12 mouse cellular contexts compared by ENCODE assay signal in genomic region chr4:138729018-138729703, GRCm38 (mm10). TPM values are rescaled to one million over a fixed set of nuclear protein-coding genes. Genes with fewer than 3 reads are reported as not detected.
DNase-seq lines count a peak whose midpoint lies in the region; ATAC-seq lines count a peak whose summit lies in the region.
"Had no signal": no experiment of that assay in that cellular context is flagged by ENCODE, and none has a peak within 500 bp of the region (broad histone marks: within the 10 kb centered on the region; RNA-seq: fewer than 3 reads in every experiment).

No protein-coding gene starts in this region.

- ATAC-seq in megakaryocyte progenitor cell, adult 5-6 weeks (replicated peaks; ENCODE audit: poor library complexity), result no peak
- ATAC-seq in erythroid progenitor cell, adult 5-6 weeks (replicated peaks; ENCODE audit: low FRiP score, poor library complexity, severe bottlenecking), result no peak

- intact Hi-C loops in heart, postnatal 36 days (cut with DNase I), result no loop called here

- DNase-seq in heart, adult 11 months, result peak; percentile 96
- no peak for DNase-seq in heart, postnatal 36 days
- DNase-seq in adipocyte (ENCODE audit: low spot score), result peak; percentile 3
- peak; percentile 64 for DNase-seq in kidney, adult 18-20 months
- DNase-seq in lung, postnatal 10 days, result peak; percentile 75
- no peak for DNase-seq in frontal cortex, postnatal 25 days (ENCODE audit: low spot score in 2 of 2)
- DNase-seq: thymus, adult 18-20 months had no signal

RNA-seq across cellular contexts. Expression of gene Pla2g2c, which starts 4.6 kb away (rescaled TPM):
- total RNA-seq in heart, postnatal 36 days (2021), result under 1 TPM in 1 of 2 experiments, not detected in 1; 0.31 TPM
- total RNA-seq in megakaryocyte progenitor cell, adult 5-6 weeks (2015), result not detected in 2 replicates
- not detected in 2 replicates for total RNA-seq in megakaryocyte progenitor cell, adult 5-6 weeks (2017)
- total RNA-seq in erythroid progenitor cell, adult 5-6 weeks (2015; ENCODE audit: low replicate concordance), result not detected in 2 replicates
- total RNA-seq in erythroid progenitor cell, adult 5-6 weeks (2017; ENCODE audit: low replicate concordance), result not detected in 2 replicates
- total RNA-seq: CH12.LX; neutrophil, adult 5-6 weeks had no signal

RNA-seq across cellular contexts. Expression of gene Ubxn10, which starts 7.8 kb away (rescaled TPM):
- 1 to 10 TPM; 1.5 to 3.1 TPM for total RNA-seq in heart, postnatal 36 days (2021)
- total RNA-seq in megakaryocyte progenitor cell, adult 5-6 weeks (2015), result not detected in 2 replicates
- total RNA-seq in megakaryocyte progenitor cell, adult 5-6 weeks (2017), result not detected in 2 replicates
- not detected in 2 replicates for total RNA-seq in erythroid progenitor cell, adult 5-6 weeks (2015; ENCODE audit: low replicate concordance)
- not detected in 2 replicates for total RNA-seq in erythroid progenitor cell, adult 5-6 weeks (2017; ENCODE audit: low replicate concordance)
- total RNA-seq: CH12.LX; neutrophil, adult 5-6 weeks had no signal

RNA-seq across cellular contexts. Expression of gene Pla2g2f, which starts 28.3 kb away (rescaled TPM):
- total RNA-seq in heart, postnatal 36 days (2021), result under 1 TPM in 1 of 2 experiments, not detected in 1; 0.24 TPM
- not detected in 2 replicates for total RNA-seq in megakaryocyte progenitor cell, adult 5-6 weeks (2015)
- total RNA-seq in megakaryocyte progenitor cell, adult 5-6 weeks (2017), result not detected in 2 replicates
- total RNA-seq in erythroid progenitor cell, adult 5-6 weeks (2015; ENCODE audit: low replicate concordance), result not detected in 2 replicates
- not detected in 2 replicates for total RNA-seq in erythroid progenitor cell, adult 5-6 weeks (2017; ENCODE audit: low replicate concordance)
- total RNA-seq: CH12.LX; left cerebral cortex, postnatal 36 days; neutrophil, adult 5-6 weeks had no signal

RNA-seq across cellular contexts. Expression of gene Pla2g2d, which starts 46.4 kb away (rescaled TPM):
- total RNA-seq in heart, postnatal 36 days (2021), result under 1 TPM; 0.30 to 0.36 TPM
- not detected in 2 replicates for total RNA-seq in megakaryocyte progenitor cell, adult 5-6 weeks (2015)
- total RNA-seq in megakaryocyte progenitor cell, adult 5-6 weeks (2017), result not detected in 2 replicates
- total RNA-seq in erythroid progenitor cell, adult 5-6 weeks (2015; ENCODE audit: low replicate concordance), result not detected in 2 replicates
- total RNA-seq in erythroid progenitor cell, adult 5-6 weeks (2017; ENCODE audit: low replicate concordance), result not detected in 2 replicates
- total RNA-seq: CH12.LX; neutrophil, adult 5-6 weeks had no signal

Comparison
In these comparisons a context has a peak if more than half of its experiments do, and no peak if none do; other contexts are left out.
1. DNase-seq: peak in heart, adult 11 months (single experiment), adipocyte (single experiment), kidney, adult 18-20 months (single experiment) and lung, postnatal 10 days (single experiment); none in heart, postnatal 36 days (0 of 2) and frontal cortex, postnatal 25 days (0 of 2).